Mouse (Mus musculus): Measurements from ENCODE around the gene Catsperd. TPM values are rescaled to one million over a fixed set of nuclear protein-coding genes. Genes with fewer than 3 reads are reported as not detected.
A peak's percentile ranks its signal among the peaks of the same experiment; 100 is the strongest.

The Catsperd gene
- polyA plus RNA-seq, 1 experiment from 2014 or later: 0.56 TPM

GRCm38 (mm10) chr17:56643237-56643636 is 15.3 kb downstream of the Catsperd start:
- H3K36me3 ChIP-seq (ENCODE audit: control insufficient read depth, insufficient read depth, low read length): no peaks in the 10 kb centered on the region
- 85% methylated on average over 4 of the region's 4 CpGs for WGBS

GRCm38 (mm10) chr17:56647546-56647945 is 19.6 kb downstream of the Catsperd start:
- H3K4me3 ChIP-seq (ENCODE audit: low read depth, low read length): no peak overlapping the region
- ATAC-seq (ENCODE audit: low FRiP score): no peak
- WGBS: 81% methylated on average over 9 of the region's 13 CpGs
- H3K36me3 ChIP-seq (ENCODE audit: control insufficient read depth, insufficient read depth, low read length): no peaks in the 10 kb centered on the region
- DNase-seq (ENCODE audit: low spot score): no peak
- H3K27me3 ChIP-seq (ENCODE audit: control insufficient read depth, insufficient read depth, low read length): no peaks in the 10 kb centered on the region
- no peak overlapping the region for H3K27ac ChIP-seq (ENCODE audit: low read depth, low read length)
- no peak overlapping the region for H3K4me2 ChIP-seq (replicated peaks; ENCODE audit: low read depth, low read length)
- no peaks in the 10 kb centered on the region for H3K4me1 ChIP-seq (replicated peaks; ENCODE audit: control insufficient read depth, insufficient read depth, low read length)
- H3K9me3 ChIP-seq (ENCODE audit: control insufficient read depth, low read length): no peaks in the 10 kb centered on the region
- H3K9ac ChIP-seq (ENCODE audit: low read depth, low read length): no peak overlapping the region

More at GRCm38 (mm10) chr17:56643237-56643636, 15.3 kb downstream of the Catsperd start:
- Histone ChIP-seq H3K4me3 (ENCODE audit: low read depth, low read length) (no peak overlapping the region), H3K4me2 (replicated peaks; ENCODE audit: low read depth, low read length) (no peak overlapping the region), H3K27me3 (ENCODE audit: control insufficient read depth, insufficient read depth, low read length) (no peaks in the 10 kb centered on the region), H3K9me3 (ENCODE audit: control insufficient read depth, low read length) (no peaks in the 10 kb centered on the region), H3K4me1 (replicated peaks; ENCODE audit: control insufficient read depth, insufficient read depth, low read length) (no peaks in the 10 kb centered on the region), H3K9ac (ENCODE audit: low read depth, low read length) (no peak overlapping the region), H3K27ac (ENCODE audit: low read depth, low read length) (no peak overlapping the region)
- ATAC-seq (ENCODE audit: low FRiP score) (no peak), DNase-seq (ENCODE audit: low spot score) (no peak)

GRCm38 (mm10) chr17:56651801-56652200 is 23.9 kb downstream of the Catsperd start:
- DNase-seq (ENCODE audit: low spot score) (no peak), ATAC-seq (ENCODE audit: low FRiP score) (no peak)
- Histone ChIP-seq H3K4me3 (ENCODE audit: low read depth, low read length) (no peak overlapping the region), H3K27ac (ENCODE audit: low read depth, low read length) (no peak overlapping the region), H3K9ac (ENCODE audit: low read depth, low read length) (no peak overlapping the region), H3K36me3 (ENCODE audit: control insufficient read depth, insufficient read depth, low read length) (no peaks in the 10 kb centered on the region), H3K4me1 (replicated peaks; ENCODE audit: control insufficient read depth, insufficient read depth, low read length) (no peaks in the 10 kb centered on the region), H3K27me3 (ENCODE audit: control insufficient read depth, insufficient read depth, low read length) (no peaks in the 10 kb centered on the region), H3K9me3 (ENCODE audit: control insufficient read depth, low read length) (no peaks in the 10 kb centered on the region), H3K4me2 (replicated peaks; ENCODE audit: low read depth, low read length) (no peak overlapping the region)
- 36% methylated on average over 10 of the region's 10 CpGs for WGBS

- no peaks in the 10 kb centered on the region for H3K4me1 ChIP-seq (replicated peaks; ENCODE audit: control insufficient read depth, insufficient read depth, low read length)
- H3K27me3 ChIP-seq (ENCODE audit: control insufficient read depth, insufficient read depth, low read length): no peaks in the 10 kb centered on the region
- H3K27ac ChIP-seq (ENCODE audit: low read depth, low read length): no peak overlapping the region
- H3K4me3 ChIP-seq (ENCODE audit: low read depth, low read length): no peak overlapping the region
- no peak overlapping the region for H3K9ac ChIP-seq (ENCODE audit: low read depth, low read length)
- no peak for DNase-seq (ENCODE audit: low spot score)
- no peak overlapping the region for H3K4me2 ChIP-seq (replicated peaks; ENCODE audit: low read depth, low read length)
- 80% methylated on average over 2 of the region's 2 CpGs for WGBS
- H3K9me3 ChIP-seq (ENCODE audit: control insufficient read depth, low read length): no peaks in the 10 kb centered on the region
- H3K36me3 ChIP-seq (ENCODE audit: control insufficient read depth, insufficient read depth, low read length): no peaks in the 10 kb centered on the region
- ATAC-seq (ENCODE audit: low FRiP score): no peak
These were observed 26.8 kb downstream of the Catsperd start for GRCm38 (mm10) chr17:56654771-56655170.

- Histone ChIP-seq H3K4me3 (ENCODE audit: low read depth, low read length) (no peak overlapping the region), H3K36me3 (ENCODE audit: control insufficient read depth, insufficient read depth, low read length) (no peaks in the 10 kb centered on the region), H3K9ac (ENCODE audit: low read depth, low read length) (no peak overlapping the region), H3K9me3 (ENCODE audit: control insufficient read depth, low read length) (no peaks in the 10 kb centered on the region), H3K27ac (ENCODE audit: low read depth, low read length) (no peak overlapping the region), H3K27me3 (ENCODE audit: control insufficient read depth, insufficient read depth, low read length) (no peaks in the 10 kb centered on the region), H3K4me1 (replicated peaks; ENCODE audit: control insufficient read depth, insufficient read depth, low read length) (no peaks in the 10 kb centered on the region), H3K4me2 (replicated peaks; ENCODE audit: low read depth, low read length) (no peak overlapping the region)
- ATAC-seq (ENCODE audit: low FRiP score) (no peak), DNase-seq (ENCODE audit: low spot score) (no peak)
- 81% methylated on average over 3 of the region's 3 CpGs for WGBS
These were observed 27.4 kb downstream of the Catsperd start for GRCm38 (mm10) chr17:56655311-56655710.

GRCm38 (mm10) chr17:56656171-56656570 is 28.2 kb downstream of the Catsperd start:
- ATAC-seq (ENCODE audit: low FRiP score) (no peak), DNase-seq (ENCODE audit: low spot score) (no peak)

GRCm38 (mm10) chr17:56663659-56664058 is 35.7 kb downstream of the Catsperd start:
- DNase-seq (ENCODE audit: low spot score) (no peak), ATAC-seq (ENCODE audit: low FRiP score) (no peak)
- 67% methylated on average over 3 of the region's 3 CpGs for WGBS
- H3K9me3 ChIP-seq (ENCODE audit: control insufficient read depth, low read length): no peaks in the 10 kb centered on the region
- H3K9ac ChIP-seq (ENCODE audit: low read depth, low read length): 0 out of 2 replicates have a peak overlapping the region, but pooled peaks have one; percentile 31
- H3K36me3 ChIP-seq (ENCODE audit: control insufficient read depth, insufficient read depth, low read length): no peaks in the 10 kb centered on the region
- H3K27ac ChIP-seq (ENCODE audit: low read depth, low read length): no peak overlapping the region
- peak overlapping the region; percentile 23; the same call in 1 of the 2 replicates for H3K4me2 ChIP-seq (replicated peaks; ENCODE audit: low read depth, low read length)
- H3K4me3 ChIP-seq (ENCODE audit: low read depth, low read length): no peak overlapping the region
- H3K27me3 ChIP-seq (ENCODE audit: control insufficient read depth, insufficient read depth, low read length): no peaks in the 10 kb centered on the region
- no peaks in the 10 kb centered on the region for H3K4me1 ChIP-seq (replicated peaks; ENCODE audit: control insufficient read depth, insufficient read depth, low read length)

More at GRCm38 (mm10) chr17:56656171-56656570, 28.2 kb downstream of the Catsperd start:
- Histone ChIP-seq H3K4me2 (replicated peaks; ENCODE audit: low read depth, low read length) (no peak overlapping the region), H3K9me3 (ENCODE audit: control insufficient read depth, low read length) (no peaks in the 10 kb centered on the region), H3K27ac (ENCODE audit: low read depth, low read length) (no peak overlapping the region), H3K4me1 (replicated peaks; ENCODE audit: control insufficient read depth, insufficient read depth, low read length) (no peaks in the 10 kb centered on the region), H3K9ac (ENCODE audit: low read depth, low read length) (no peak overlapping the region), H3K4me3 (ENCODE audit: low read depth, low read length) (no peak overlapping the region), H3K27me3 (ENCODE audit: control insufficient read depth, insufficient read depth, low read length) (no peaks in the 10 kb centered on the region), H3K36me3 (ENCODE audit: control insufficient read depth, insufficient read depth, low read length) (no peaks in the 10 kb centered on the region)
- WGBS: 88% methylated on average over 6 of the region's 6 CpGs

- Histone ChIP-seq H3K4me3 (ENCODE audit: low read depth, low read length) (no peak overlapping the region), H3K27me3 (ENCODE audit: control insufficient read depth, insufficient read depth, low read length) (no peaks in the 10 kb centered on the region), H3K4me2 (replicated peaks; ENCODE audit: low read depth, low read length) (peak overlapping the region; percentile 23), H3K27ac (ENCODE audit: low read depth, low read length) (no peak overlapping the region), H3K9me3 (ENCODE audit: control insufficient read depth, low read length) (no peaks in the 10 kb centered on the region), H3K36me3 (ENCODE audit: control insufficient read depth, insufficient read depth, low read length) (no peaks in the 10 kb centered on the region), H3K4me1 (replicated peaks; ENCODE audit: control insufficient read depth, insufficient read depth, low read length) (no peaks in the 10 kb centered on the region), H3K9ac (ENCODE audit: low read depth, low read length) (0 out of 2 replicates have a peak overlapping the region, but pooled peaks have one; percentile 31)
- under 1% methylated on average over 10 of the region's 10 CpGs for WGBS
- DNase-seq (ENCODE audit: low spot score) (peak; percentile 64), ATAC-seq (ENCODE audit: low FRiP score) (peak; percentile 62)
These were observed 36.4 kb downstream of the Catsperd start for GRCm38 (mm10) chr17:56664333-56664732.

GRCm38 (mm10) chr17:56666384-56666783 is 38.4 kb downstream of the Catsperd start:
- Histone ChIP-seq H3K36me3 (ENCODE audit: control insufficient read depth, insufficient read depth, low read length) (no peaks in the 10 kb centered on the region), H3K9me3 (ENCODE audit: control insufficient read depth, low read length) (no peaks in the 10 kb centered on the region), H3K4me3 (ENCODE audit: low read depth, low read length) (no peak overlapping the region), H3K4me2 (replicated peaks; ENCODE audit: low read depth, low read length) (no peak overlapping the region), H3K27ac (ENCODE audit: low read depth, low read length) (no peak overlapping the region), H3K9ac (ENCODE audit: low read depth, low read length) (no peak overlapping the region), H3K4me1 (replicated peaks; ENCODE audit: control insufficient read depth, insufficient read depth, low read length) (no peaks in the 10 kb centered on the region), H3K27me3 (ENCODE audit: control insufficient read depth, insufficient read depth, low read length) (no peaks in the 10 kb centered on the region)
- DNase-seq (ENCODE audit: low spot score) (no peak), ATAC-seq (ENCODE audit: low FRiP score) (no peak)
- WGBS: 96% methylated on average over 4 of the region's 4 CpGs

All from hindbrain, embryonic 11.5 days (tissue).